ENCODE assay signal across 29 mouse cellular contexts in the genomic region with DNA sequence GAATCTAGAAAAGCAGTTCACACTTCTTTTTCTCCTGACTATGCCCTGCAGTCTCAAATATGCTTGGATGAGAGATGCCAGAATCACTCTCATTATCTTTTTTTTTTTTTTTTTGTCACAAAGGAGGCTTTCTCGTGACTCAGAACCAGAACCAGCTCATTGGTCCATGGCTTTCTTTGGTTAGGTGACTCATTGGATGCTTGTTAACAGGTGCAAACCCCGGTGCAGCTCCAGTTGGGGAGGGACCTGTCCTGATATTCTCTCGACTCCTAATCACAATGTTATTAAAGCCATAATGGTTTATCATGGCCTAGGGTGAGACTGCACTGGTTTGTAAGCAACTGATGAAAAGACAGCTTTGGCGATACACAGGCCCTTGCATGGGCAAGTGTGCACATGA. TPM values are rescaled to one million over a fixed set of nuclear protein-coding genes. Genes with fewer than 3 reads are reported as not detected.
"Had no signal": no experiment of that assay in that cellular context is flagged by ENCODE, and none has a peak within 500 bp of the region (broad histone marks: within the 10 kb centered on the region; RNA-seq: fewer than 3 reads in every experiment).

No protein-coding gene starts in this region.

- H3K36me3 ChIP-seq: heart, embryonic 10.5 days; heart, embryonic 12.5 days; hindbrain, embryonic 10.5 days; hindbrain, embryonic 12.5 days; kidney, embryonic 15.5 days; limb, embryonic 10.5 days; limb, embryonic 12.5 days; liver, embryonic 13.5 days had no signal

- H3K27me3 ChIP-seq: heart, embryonic 12.5 days; hindbrain, embryonic 12.5 days; kidney, embryonic 15.5 days; limb, embryonic 12.5 days; liver, embryonic 13.5 days had no signal

- DNase-seq: gastrocnemius, adult 2 months; gastrocnemius, postnatal 10 days; gastrocnemius, postnatal 25 days; heart, adult 18-20 months; heart, postnatal 10 days; heart, postnatal 4 days; kidney, adult 11 months; kidney, adult 2 months; kidney, adult 9 months; kidney, postnatal 14 days; kidney, postnatal 36 days; liver; liver, embryonic 13.5 days had no signal

- H3K9ac ChIP-seq: heart, embryonic 12.5 days; hindbrain, embryonic 12.5 days; hindbrain, embryonic 14.5 days; kidney, embryonic 15.5 days; limb, embryonic 12.5 days; liver, embryonic 13.5 days had no signal

- H3K4me3 ChIP-seq: gastrocnemius, adult 2 months; heart, embryonic 10.5 days; heart, embryonic 12.5 days; hindbrain, embryonic 10.5 days; hindbrain, embryonic 12.5 days; kidney, embryonic 15.5 days; left cerebral cortex, adult 2 months; limb, embryonic 10.5 days; limb, embryonic 12.5 days; liver, embryonic 13.5 days had no signal

- H3K4me2 ChIP-seq: heart, embryonic 12.5 days; hindbrain, embryonic 12.5 days; hindbrain, embryonic 14.5 days; kidney, embryonic 15.5 days; limb, embryonic 12.5 days; liver, embryonic 11.5 days; liver, embryonic 13.5 days had no signal

- ATAC-seq: hindbrain, postnatal 0 days; intestine, embryonic 16.5 days had no signal

- H3K9me3 ChIP-seq: kidney, embryonic 15.5 days; limb, embryonic 10.5 days; liver, embryonic 13.5 days had no signal

- H3K27ac ChIP-seq: gastrocnemius, adult 2 months; heart, embryonic 10.5 days; hindbrain, embryonic 10.5 days; hindbrain, embryonic 12.5 days; hindbrain, embryonic 14.5 days; hindbrain, postnatal 0 days; kidney, embryonic 15.5 days; kidney, postnatal 0 days; left cerebral cortex, adult 2 months; limb, embryonic 10.5 days; limb, embryonic 12.5 days; liver, embryonic 13.5 days had no signal

- H3K4me1 ChIP-seq: heart, embryonic 10.5 days; heart, embryonic 12.5 days; kidney, embryonic 15.5 days; limb, embryonic 10.5 days; limb, embryonic 12.5 days; liver, embryonic 13.5 days had no signal

RNA-seq across cellular contexts. Expression of gene Pcare, which starts 21.5 kb away (rescaled TPM):
- polyA plus RNA-seq: heart, embryonic 12.5 days; heart, embryonic 14.5 days; hindbrain, embryonic 10.5 days; hindbrain, embryonic 12.5 days; hindbrain, embryonic 14.5 days; hindbrain, postnatal 0 days; intestine, embryonic 14.5 days; intestine, embryonic 16.5 days; kidney, adult 2 months; kidney, embryonic 15.5 days; kidney, postnatal 0 days; large intestine, adult 2 months; limb, embryonic 10.5 days; limb, embryonic 12.5 days; liver, embryonic 11.5 days had no signal
